Mouse (Mus musculus) stomach, embryonic 16.5 days (tissue): Measurements from ENCODE around the gene Nup37. TPM values are rescaled to one million over a fixed set of nuclear protein-coding genes. Genes with fewer than 3 reads are reported as not detected.

Experiments
- ATAC-seq: fragments of 200-750 bp; cut with Nextera tagmentation; 2 replicates; pipeline ENCODE4 v1.8.0; 2017; ENCODE audit warnings: moderate number of reproducible peaks, moderate TSS enrichment; ENCODE audit not compliant: insufficient read depth, low FRiP score
- H3K27ac ChIP-seq: fragments of 300-500 bp; sonication (generic); 2 replicates; pipeline ENCODE4 v1.5.1; 2014; ENCODE audit warnings: low read length
- H3K27me3 ChIP-seq: fragments of 300-500 bp; sonication (generic); 2 replicates; pipeline ENCODE4 v1.6.1; 2014; ENCODE audit warnings: low read length, control low read depth, mixed read lengths; ENCODE audit not compliant: control insufficient read depth, insufficient read depth
- H3K36me3 ChIP-seq: fragments of 300-500 bp; sonication (generic); 2 replicates; pipeline ENCODE4 v1.6.1; 2014; ENCODE audit warnings: low read length; ENCODE audit not compliant: control insufficient read depth, insufficient read depth
- H3K4me1 ChIP-seq: fragments of 300-500 bp; sonication (generic); 2 replicates; pipeline ENCODE4 v1.6.1; 2014; ENCODE audit warnings: low read length, control low read depth, mixed read lengths; ENCODE audit not compliant: control insufficient read depth, insufficient read depth
- H3K4me2 ChIP-seq: fragments of 300-500 bp; sonication (generic); 2 replicates; pipeline ENCODE4 v1.6.1; 2014; ENCODE audit warnings: low read depth, low read length, mixed read lengths
- H3K4me3 ChIP-seq: fragments of 300-500 bp; sonication (generic); replicated peaks from 2 replicates; pipeline ENCODE4 v1.5.1; 2014; ENCODE audit warnings: mild to moderate bottlenecking, low read length
- H3K9ac ChIP-seq: fragments of 300-500 bp; sonication (generic); 2 replicates; pipeline ENCODE4 v1.6.1; 2014; ENCODE audit warnings: low read length
- H3K9me3 ChIP-seq: fragments of 300-500 bp; sonication (generic); replicated peaks from 2 replicates; pipeline ENCODE4 v1.6.1; 2016; ENCODE audit warnings: low read length, control low read depth; ENCODE audit not compliant: control insufficient read depth
- WGBS: fragments of 180-500 bp; shearing (Covaris S2); extraction: QIAGEN DNeasy Blood & Tissue Kit; methylation state at CpG from one replicate; pipeline ENCODE4 v1.1.7; 2014; 5-methylcytosine and 5-hydroxymethylcytosine counted together
- polyA plus RNA-seq: library from polyadenylated mRNA; unstranded; fragments of >200 nt; fragmentation: Nextera tagmentation; extraction: Ambion mirVana; gene quantifications from 2 replicates; pipeline ENCODE4 v1.2.1, GENCODE M21; 2015

Nup37 gene
- polyA plus RNA-seq, 1 experiment from 2014 or later: 60.3 TPM

DNA sequence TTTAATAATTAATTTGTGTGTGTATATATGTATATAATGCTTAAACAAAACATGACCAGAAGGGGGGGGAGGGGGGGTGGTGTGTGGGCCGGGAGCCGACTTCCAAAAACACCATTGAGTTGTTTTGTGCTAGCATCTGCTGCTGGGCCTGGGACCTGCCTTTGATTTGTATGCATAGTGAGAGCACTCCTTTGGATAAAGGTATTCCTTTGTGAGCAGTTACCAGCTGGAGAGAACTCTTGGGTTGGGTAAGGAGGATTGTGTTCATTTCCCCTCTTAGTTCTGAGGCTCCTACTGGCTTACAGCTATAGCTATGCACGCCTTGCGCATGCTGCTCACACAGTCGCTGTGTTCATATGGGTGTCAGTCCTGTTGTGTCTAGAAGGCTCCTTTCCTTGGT is 15.9 kb downstream of the Nup37 start:
- Histone ChIP-seq H3K9me3 (peaks cover 3% of the 10 kb centered on the region; the same call in 1 of the 2 replicates), H3K4me1 (no peaks in the 10 kb centered on the region), H3K4me2 (no peak overlapping the region), H3K27me3 (no peaks in the 10 kb centered on the region), H3K27ac (no peak overlapping the region), H3K9ac (no peak overlapping the region), H3K36me3 (0 out of 2 replicates have a peak, but pooled peaks cover 2% of the 10 kb centered on the region), H3K4me3 (no peak overlapping the region)
- WGBS: 94% methylated on average over 5 of the region's 5 CpGs
- no peak for ATAC-seq

DNA sequence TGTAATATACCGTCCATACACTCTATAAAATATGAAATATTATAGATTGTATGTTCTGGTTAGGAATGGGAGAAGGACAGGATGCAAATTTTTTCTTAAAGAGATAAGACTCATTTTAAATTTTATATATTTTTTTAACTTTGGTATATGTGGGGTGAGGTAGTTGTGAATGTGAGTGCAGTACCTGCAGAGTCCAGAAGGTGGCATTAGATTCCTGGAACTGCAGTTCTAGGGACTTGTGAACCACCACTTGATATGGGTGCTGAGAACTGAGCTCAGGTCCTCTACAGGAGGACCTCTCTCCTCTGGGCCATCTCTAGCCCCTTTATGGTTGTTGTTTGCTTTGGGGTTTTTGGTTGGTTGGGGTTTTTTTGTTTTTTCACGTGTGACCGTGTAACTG is 19.4 kb downstream of the Nup37 start:
- Histone ChIP-seq H3K4me3 (no peak overlapping the region), H3K9me3 (peaks cover 3% of the 10 kb centered on the region; the same call in 1 of the 2 replicates), H3K9ac (no peak overlapping the region), H3K36me3 (0 out of 2 replicates have a peak, but pooled peaks cover 2% of the 10 kb centered on the region), H3K27me3 (no peaks in the 10 kb centered on the region), H3K27ac (no peak overlapping the region), H3K4me2 (no peak overlapping the region), H3K4me1 (no peaks in the 10 kb centered on the region)
- no peak for ATAC-seq
- 94% methylated on average over 3 of the region's 3 CpGs for WGBS

DNA sequence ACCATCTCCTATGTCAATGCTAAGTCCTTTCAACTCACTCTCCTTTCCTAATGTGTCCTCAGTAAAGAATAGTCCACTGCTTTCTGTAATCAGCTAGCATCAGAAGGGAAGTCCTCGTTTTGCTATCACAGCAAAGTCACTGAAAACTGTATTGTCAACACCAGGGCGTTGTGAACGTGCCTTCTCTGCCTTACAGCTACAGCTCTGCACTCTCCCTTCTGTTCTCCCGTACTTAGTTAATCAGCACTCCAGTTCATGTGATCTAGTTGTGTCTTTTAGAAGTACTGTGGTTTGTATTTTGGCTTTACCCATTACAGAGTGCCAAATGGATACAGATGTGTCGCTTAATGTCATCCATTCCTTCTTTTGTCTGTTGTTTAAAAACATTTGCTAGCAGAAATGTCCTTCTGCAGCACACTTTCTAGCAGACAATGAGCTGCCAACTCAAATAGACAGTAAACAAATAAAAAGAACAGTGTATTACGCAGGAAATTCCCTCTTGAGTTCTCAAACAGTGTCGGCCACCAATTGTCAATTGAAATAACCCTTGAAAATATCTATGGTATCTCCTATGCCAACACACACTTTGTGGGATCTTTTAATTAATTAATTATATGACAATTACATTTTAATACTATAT is 20.8 kb downstream of the Nup37 start:
- H3K4me1 ChIP-seq: no peaks in the 10 kb centered on the region
- H3K4me2 ChIP-seq: no peak overlapping the region
- no peak for ATAC-seq
- no peak overlapping the region for H3K9ac ChIP-seq
- WGBS: 72% methylated on average over 7 of the region's 7 CpGs
- no peak overlapping the region for H3K4me3 ChIP-seq
- H3K27me3 ChIP-seq: no peaks in the 10 kb centered on the region
- peaks cover 4% of the 10 kb centered on the region; the same call in 1 of the 2 replicates for H3K36me3 ChIP-seq
- H3K27ac ChIP-seq: no peak overlapping the region
- peaks cover 3% of the 10 kb centered on the region; the same call in 1 of the 2 replicates for H3K9me3 ChIP-seq

DNA sequence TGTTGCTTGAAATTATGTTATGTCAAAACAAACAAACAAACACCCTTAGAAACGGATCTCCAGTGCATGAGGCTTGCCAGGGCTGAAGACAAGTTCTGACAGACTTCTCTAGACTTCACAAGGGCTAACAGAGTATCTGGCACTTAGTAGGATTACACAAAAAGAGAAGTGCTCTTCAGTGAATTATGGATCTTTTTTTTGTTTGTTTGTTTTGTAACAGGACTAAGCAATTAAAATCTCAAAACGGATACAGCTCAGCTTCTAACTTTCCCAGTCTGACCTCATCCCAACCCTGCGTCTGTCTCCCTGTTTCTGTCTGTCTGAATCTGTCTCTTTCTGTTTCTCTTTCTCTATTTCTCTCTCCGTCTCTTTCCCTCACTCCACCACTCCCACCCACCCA is 53.7 kb downstream of the Nup37 start:
- Histone ChIP-seq H3K4me2 (peak overlapping the region; percentile 62), H3K9me3 (no peaks in the 10 kb centered on the region), H3K27ac (no peak overlapping the region), H3K4me3 (peak overlapping the region; percentile 75), H3K36me3 (no peaks in the 10 kb centered on the region), H3K9ac (0 out of 2 replicates have a peak overlapping the region, but pooled peaks have one; percentile 8), H3K4me1 (peaks cover 7% of the 10 kb centered on the region; the same call in 1 of the 2 replicates), H3K27me3 (no peaks in the 10 kb centered on the region)
- ATAC-seq: no peak
- WGBS: 7% methylated on average over 4 of the region's 4 CpGs

DNA sequence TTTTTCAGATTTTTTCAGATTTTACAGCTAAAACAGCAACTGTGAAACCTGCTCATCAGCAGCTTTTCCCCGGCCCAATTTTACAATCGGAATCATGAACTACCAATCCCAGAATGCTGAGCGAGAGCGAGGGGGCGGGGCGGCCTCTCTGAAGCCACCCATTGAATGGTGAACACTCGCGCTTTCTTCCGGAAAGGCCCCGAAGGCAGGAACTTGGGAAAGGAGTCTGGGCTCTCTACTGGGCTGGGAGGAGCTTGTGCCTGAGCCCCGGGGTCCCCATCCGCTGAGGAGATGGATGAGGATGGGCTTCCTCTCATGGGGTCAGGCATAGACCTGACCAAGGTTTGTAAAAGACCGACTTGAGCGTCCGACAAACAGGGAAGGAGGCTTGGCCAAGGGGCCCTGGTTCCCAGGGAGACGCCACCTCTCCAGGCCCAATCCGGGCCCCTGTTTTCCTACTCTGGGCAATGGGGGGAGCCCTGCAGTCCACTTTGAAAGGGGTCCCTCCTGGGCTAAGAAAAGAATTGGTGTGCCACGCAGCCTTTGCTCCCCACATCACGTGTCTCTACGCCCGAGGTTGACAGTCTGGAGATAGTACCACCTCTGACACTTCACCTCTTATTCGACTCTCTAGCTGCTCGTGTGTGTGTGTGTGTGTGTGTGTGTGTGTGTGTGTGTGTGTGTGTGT is 54.3 kb downstream of the Nup37 start, which contains the start of gene Washc3:
Washc3 (plus strand) TSS at position 143 of the 688 bp plus-strand sequence.
- H3K4me1 ChIP-seq: peaks cover 7% of the 10 kb centered on the region; the same call in 1 of the 2 replicates
- ATAC-seq: peak; percentile 98
- peak within 1 kb of the TSS; percentile 76 for H3K27ac ChIP-seq
- peak within 1 kb of the TSS; percentile 75 for H3K4me3 ChIP-seq
- H3K36me3 ChIP-seq: no peaks in the 10 kb centered on the region
- H3K9me3 ChIP-seq: no peaks in the 10 kb centered on the region
- peak within 1 kb of the TSS; percentile 89 for H3K9ac ChIP-seq
- WGBS: 1% methylated on average over 23 of the region's 23 CpGs
- no peaks in the 10 kb centered on the region for H3K27me3 ChIP-seq
- peak within 1 kb of the TSS; percentile 62 for H3K4me2 ChIP-seq

DNA sequence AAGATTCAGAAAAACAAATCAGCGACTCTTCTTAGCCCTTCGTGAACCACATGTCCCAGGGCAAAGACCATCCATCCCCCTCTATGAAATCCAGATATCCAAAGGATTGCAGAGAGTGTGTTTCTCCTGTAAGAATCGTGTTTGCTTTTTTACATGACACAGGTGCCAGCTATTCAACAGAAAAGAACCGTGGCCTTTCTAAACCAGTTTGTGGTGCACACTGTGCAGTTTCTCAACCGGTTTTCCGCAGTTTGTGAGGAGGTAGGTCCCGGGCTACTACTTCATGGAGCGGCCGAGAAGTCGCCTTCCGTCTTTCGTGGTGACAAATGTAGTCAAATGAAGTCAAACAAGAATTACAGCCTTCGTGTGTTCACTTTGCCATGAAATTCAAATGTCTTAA is 54.9 kb downstream of the Nup37 start:
- peak overlapping the region; percentile 76 for H3K27ac ChIP-seq

DNA sequence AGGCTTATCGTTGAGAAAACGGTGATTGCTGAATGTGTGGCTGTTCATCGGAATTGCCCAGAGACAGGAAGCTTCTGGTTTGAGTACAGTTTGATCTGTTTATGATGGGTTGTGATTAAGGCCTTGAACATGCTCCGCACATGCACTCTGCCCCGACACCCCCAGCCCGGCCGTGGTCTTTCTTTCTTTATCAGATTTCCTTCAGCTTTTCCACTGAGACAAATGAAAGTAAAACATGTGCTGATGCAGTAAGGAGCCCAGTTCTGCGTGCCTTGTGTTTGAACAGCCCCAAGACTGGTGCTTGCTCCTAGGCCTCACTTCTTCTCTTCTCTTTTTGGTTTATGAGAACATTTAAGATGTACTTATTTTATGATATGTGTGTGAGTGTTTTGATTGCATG is 55.8 kb downstream of the Nup37 start:
- Histone ChIP-seq H3K4me2 (no peak overlapping the region), H3K9me3 (no peaks in the 10 kb centered on the region), H3K27me3 (no peaks in the 10 kb centered on the region), H3K9ac (no peak overlapping the region), H3K4me3 (no peak overlapping the region), H3K4me1 (peaks cover 7% of the 10 kb centered on the region; the same call in 1 of the 2 replicates), H3K36me3 (no peaks in the 10 kb centered on the region), H3K27ac (no peak overlapping the region)
- ATAC-seq: no peak
- 78% methylated on average over 8 of the region's 8 CpGs for WGBS

More for the DNA sequence above, 54.9 kb downstream of the Nup37 start:
- peaks cover 7% of the 10 kb centered on the region; the same call in 1 of the 2 replicates for H3K4me1 ChIP-seq
- 63% methylated on average over 13 of the region's 13 CpGs for WGBS
- H3K9me3 ChIP-seq: no peaks in the 10 kb centered on the region
- peak overlapping the region; percentile 89 for H3K9ac ChIP-seq
- H3K27me3 ChIP-seq: no peaks in the 10 kb centered on the region
- H3K4me2 ChIP-seq: peak overlapping the region; percentile 62
- ATAC-seq: no peak
- peak overlapping the region; percentile 75 for H3K4me3 ChIP-seq
- H3K36me3 ChIP-seq: no peaks in the 10 kb centered on the region

DNA sequence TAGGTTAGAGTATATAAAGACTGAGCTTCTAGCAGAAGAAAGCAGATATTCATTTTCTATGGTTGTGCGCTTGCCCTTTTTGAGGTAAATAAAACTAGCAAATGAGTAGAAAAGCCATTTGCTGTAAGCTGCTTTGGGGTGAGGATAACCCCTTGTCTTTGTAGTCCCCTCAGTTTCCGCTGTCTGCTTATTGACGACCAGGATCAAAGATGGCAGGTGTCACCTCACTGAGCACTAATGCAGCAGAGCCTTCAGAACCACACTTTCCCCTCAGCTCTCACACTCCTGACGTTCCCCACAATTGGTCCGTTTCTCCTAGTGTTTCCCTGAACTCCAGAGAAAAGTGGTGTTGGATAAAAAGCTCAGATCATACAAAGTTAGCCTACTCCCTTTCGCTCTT is 56.4 kb downstream of the Nup37 start:
- H3K27me3 ChIP-seq: no peaks in the 10 kb centered on the region
- no peak overlapping the region for H3K4me3 ChIP-seq
- no peak overlapping the region for H3K4me2 ChIP-seq
- ATAC-seq: no peak
- 95% methylated on average over 6 of the region's 6 CpGs for WGBS
- H3K36me3 ChIP-seq: no peaks in the 10 kb centered on the region
- H3K4me1 ChIP-seq: peaks cover 7% of the 10 kb centered on the region; the same call in 1 of the 2 replicates
- H3K9ac ChIP-seq: no peak overlapping the region
- no peak overlapping the region for H3K27ac ChIP-seq
- H3K9me3 ChIP-seq: no peaks in the 10 kb centered on the region

DNA sequence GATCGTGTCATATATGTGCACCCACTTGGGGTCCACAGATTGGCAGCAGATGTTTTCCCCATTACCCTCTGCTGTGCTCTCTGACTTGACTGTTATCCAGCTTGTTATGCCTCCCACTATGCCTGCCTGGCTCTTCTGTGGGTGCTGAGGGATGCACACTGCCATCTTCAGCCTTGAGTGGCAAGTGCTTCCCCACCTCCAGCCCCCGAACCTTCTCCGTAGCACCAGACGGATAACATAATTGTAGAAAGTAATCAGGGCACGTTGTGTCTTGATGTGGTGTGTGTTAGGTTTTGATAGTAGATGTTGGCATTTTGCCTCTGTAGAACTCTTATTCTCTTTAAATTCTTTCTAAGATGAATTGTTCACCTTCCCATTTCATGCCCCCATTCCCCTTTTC is 65.9 kb downstream of the Nup37 start:
- Histone ChIP-seq H3K4me2 (no peak overlapping the region), H3K4me3 (no peak overlapping the region), H3K27me3 (no peaks in the 10 kb centered on the region), H3K36me3 (no peaks in the 10 kb centered on the region), H3K9me3 (no peaks in the 10 kb centered on the region), H3K9ac (no peak overlapping the region), H3K4me1 (no peaks in the 10 kb centered on the region), H3K27ac (no peak overlapping the region)
- ATAC-seq: no peak
- 90% methylated on average over 5 of the region's 5 CpGs for WGBS
